Mouse (Mus musculus): ENCODE measurements around the gene Pak7.

Gene Pak7

DNA sequence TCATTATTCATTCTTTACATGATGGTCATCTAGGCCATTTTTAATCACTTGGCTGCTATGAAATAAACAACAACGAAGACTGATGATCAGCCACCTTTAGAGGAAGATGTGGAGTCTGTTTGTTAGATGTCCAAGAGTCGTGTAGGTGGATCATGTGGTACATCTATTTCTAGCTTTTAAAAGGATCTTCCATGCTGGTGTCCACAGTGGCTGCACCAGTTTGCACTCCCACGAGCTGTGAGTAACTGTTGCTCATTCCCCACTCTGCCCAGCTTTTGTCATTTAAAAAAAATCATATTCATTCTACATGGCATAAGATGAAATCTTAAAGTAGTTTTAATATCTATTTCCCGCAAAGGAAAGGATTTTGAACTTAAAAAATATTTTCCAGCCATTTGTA, 183.7 kb downstream of the Pak7 start:
- no peak for DNase-seq (ENCODE audit: extremely low read depth, insufficient read length, low spot score)

DNA sequence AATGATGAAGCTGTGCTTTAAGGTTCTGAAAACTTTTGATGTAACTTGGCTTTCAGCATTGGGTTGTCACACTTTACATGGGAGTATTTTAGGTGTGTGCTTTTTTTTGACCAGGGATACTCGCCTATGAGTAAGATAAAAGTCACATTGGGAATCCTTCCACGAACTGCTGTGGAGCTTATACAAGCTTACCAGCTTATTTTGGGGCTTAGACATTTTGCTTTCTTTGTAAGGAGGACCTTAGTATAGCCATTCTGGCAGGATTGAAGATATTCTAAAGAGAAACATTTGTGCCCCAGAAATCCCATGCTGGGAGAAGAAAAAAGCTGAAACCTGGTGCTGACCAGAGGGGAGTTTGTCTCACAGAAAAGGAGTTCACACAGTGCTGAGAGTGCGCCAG, 212.7 kb downstream of the Pak7 start:
- DNase-seq (ENCODE audit: extremely low read depth, insufficient read length, low spot score), result no peak

DNA sequence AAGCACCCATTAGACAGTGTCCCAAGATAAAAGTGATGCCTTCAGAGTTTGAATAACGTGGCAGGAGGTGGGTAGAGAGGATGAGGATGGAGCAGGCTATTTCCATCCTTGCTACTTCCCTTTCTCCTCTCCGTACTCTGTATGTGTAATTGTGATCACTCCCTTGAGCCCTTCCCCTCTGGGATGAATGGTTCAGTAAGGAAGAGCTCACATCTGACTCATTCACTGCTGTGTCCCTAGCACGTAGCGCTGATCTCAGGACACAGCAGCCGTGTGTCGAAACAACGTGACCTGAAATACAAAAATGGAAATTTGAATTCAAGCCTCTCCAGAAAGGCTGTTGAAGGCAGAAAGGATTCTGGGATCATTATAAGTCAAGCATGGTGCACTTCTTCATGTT, 237.0 kb downstream of the Pak7 start:
- DNase-seq (ENCODE audit: extremely low read depth, insufficient read length, low spot score), result no peak

DNA sequence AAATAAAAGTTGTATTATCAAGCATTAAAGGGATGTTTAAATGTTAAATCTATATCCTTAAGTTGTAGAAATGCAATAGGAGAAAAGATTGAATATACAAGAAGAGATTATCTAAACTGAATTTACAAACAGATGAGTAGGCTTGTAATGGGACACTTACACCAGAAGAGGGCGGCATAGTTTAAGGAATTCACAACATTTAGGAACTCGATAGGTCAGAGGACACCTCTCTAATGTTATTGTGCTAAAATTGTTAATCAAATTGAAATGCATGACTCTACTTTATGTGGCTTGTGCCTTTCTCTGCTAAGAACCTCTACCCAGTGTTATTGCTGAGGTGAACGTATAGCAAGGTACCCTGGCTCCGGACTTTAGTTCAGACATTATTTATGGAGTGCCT, 238.2 kb downstream of the Pak7 start:
- no peak for DNase-seq (ENCODE audit: extremely low read depth, insufficient read length, low spot score)

DNA sequence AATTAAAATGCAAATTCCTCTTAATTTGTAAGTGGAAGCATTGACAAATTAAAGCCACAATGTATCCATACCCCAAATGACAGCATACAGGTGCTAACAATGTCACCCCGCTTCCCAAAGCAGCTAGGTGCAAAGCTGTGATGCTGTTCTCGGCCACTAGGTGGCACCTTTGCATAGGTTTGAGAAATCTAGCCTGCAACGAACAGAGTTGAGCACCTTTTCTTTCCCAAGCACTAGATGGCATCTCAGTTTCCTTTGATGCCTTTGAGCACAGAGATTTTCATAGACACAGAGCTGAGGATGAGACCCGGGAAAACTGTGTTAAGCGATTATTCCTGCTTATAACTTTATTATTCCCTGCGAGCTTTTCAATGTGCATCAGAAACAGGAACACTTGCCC, 238.8 kb downstream of the Pak7 start:
- DNase-seq (ENCODE audit: extremely low read depth, insufficient read length, low spot score), result peak; percentile 14

DNA sequence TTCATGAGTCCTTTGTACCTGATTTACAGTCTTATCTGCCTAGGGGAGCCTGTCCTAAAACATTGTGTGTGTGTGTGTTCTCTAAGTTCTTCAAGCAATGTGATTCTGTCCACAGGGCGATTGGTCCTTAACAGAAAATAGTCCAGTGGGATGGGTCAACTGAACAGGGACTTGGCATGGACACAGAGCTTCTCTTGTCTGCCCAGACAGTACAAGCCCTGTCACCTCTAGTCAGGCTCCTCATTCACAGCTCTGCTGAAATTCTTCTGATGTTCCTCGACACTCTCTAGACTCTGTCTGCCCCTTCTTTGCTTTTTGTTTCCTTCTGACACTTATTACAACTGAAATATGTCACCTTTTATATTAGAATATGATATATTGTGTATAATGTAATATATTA, 247.0 kb downstream of the Pak7 start:
- DNase-seq (ENCODE audit: extremely low read depth, insufficient read length, low spot score), result no peak

DNA sequence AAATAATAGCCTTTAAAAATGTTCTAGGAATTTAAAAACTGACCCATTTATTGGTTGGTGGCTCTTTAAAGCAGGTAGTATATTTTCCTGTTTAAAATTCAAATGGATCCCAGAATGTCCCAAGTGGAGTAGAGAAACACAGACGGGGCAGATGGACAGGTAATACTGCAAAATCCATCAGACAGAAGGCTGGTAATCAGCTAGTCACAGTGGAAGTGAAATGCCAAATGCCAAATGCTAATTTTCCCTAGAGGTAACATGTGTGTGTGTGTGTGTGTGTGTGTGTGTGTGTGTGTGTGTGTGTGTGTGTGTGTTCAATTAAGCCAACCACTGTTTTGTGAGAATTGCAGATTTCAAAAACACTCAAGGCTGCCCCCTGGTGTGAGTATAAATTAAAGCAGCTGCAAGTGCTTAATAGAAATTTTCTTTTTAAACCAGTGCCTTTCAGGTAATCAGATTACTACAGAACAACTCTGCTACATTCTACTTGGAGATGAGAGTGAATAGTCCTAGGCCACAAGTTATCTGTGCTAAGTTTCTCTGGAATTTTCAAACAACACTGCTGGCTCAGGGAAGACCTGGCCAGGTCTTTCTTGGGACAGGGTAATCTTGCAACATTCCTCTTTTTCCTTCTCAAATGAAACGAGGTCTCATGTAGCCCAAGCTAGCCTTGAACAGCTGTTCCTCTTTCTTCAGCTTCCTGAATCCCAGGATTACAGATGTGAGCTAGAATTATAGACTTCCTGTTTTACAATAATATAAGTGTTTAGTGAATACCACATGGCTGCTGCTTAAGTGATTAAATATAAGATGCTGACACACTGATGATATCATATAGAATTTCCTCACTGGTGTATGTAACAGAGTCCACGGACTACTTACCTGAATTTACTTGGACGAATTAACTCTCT, 248.4 kb downstream of the Pak7 start:
- no peak for DNase-seq (ENCODE audit: extremely low read depth, insufficient read length, low spot score)

DNA sequence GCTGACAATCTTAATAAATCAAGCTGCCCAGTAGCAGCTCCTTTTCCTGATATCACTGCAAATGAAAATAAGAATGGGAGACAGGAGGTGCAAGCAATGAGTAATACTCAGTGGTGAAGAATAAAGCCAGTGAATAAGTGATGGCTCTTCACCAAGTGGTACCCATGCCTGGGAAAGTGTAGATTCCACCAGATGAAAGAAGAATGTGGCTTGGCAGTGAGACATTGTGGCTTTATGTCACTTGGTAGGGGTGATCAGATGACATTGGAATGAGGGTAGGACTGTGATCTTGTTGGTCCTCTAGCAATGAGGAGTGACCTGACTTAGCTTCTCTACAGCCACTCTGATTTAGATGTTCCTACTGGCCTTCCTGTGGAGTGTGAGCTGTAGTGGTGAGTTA, 249.3 kb downstream of the Pak7 start:
- DNase-seq (ENCODE audit: extremely low read depth, insufficient read length, low spot score), result peak; percentile 7

DNA sequence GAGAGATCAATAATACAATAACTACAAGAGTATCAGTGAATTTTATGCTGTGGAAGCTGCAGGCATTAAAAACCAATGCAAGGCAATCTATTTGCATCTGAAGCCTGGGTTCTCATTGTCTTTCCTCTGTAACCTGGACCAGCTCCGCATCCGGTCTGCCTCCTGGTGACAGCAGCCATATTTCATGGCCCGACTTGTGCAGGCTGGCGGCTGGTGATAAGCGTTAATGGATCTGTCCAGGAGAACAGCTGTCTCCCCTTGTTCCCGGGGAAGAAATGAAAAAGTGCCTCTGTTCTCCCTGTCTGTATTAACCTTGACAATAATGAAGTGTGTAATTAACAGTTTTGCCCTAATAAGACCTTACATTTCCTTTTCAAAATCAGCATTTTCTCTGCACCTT, 265.9 kb downstream of the Pak7 start:
- no peak for DNase-seq (ENCODE audit: extremely low read depth, insufficient read length, low spot score)

DNA sequence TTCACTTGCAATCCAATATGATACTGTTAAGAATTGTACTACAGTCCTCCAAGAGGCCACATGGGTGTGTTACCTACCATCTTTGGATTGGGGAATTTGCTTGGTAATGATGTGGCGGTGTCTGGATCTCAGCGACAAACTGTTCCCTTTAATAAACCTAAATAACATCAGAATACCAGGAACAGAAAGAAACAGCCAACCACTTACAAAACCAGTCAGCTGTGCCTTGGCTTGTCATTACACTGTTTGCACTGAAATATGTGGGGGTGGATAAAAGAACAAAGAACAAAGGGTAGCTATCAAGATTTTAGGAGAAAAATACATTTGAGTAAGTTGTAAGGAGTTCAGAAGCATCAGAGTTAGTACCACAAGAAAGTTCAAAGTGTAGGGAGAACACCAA, 269.8 kb downstream of the Pak7 start:
- no peak for DNase-seq (ENCODE audit: extremely low read depth, insufficient read length, low spot score)

DNA sequence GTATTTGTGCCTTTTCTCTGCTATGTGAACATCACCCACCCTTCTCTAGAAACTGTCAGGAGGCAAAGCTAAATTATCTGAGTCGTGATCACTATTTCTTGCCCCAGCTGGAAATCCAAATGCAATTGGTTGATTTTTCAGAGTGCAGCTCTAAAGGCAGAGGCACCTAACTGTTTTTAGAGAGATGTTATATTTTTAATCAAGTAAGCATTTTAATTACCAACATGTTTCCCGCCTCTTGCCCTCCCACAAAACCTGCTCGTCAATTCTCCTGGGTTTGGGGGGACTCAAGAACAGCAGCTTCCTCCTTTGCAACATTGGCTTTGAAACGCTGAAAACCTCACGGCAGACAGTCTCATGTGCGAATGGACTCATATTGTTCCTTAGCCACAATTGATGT, 274.4 kb downstream of the Pak7 start:
- no peak for DNase-seq (ENCODE audit: extremely low read depth, insufficient read length, low spot score)

DNA sequence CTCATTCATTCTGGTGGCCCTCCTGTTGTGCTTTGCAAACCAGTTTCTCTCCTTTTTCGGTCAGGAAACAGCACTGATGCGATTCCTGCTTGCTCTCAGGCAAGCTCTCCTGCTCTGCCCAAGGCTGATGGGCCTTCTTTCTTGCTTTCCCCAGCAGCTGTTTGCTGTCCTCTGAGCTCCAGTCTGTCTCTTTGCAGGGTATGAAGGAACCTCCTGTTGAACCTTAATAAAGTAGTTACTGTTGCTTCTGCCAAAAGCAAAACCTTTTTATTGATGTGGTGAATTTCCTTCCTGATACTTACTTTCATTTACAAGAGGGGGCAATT, 278.8 kb downstream of the Pak7 start:
- no peak for DNase-seq (ENCODE audit: extremely low read depth, insufficient read length, low spot score)

DNA sequence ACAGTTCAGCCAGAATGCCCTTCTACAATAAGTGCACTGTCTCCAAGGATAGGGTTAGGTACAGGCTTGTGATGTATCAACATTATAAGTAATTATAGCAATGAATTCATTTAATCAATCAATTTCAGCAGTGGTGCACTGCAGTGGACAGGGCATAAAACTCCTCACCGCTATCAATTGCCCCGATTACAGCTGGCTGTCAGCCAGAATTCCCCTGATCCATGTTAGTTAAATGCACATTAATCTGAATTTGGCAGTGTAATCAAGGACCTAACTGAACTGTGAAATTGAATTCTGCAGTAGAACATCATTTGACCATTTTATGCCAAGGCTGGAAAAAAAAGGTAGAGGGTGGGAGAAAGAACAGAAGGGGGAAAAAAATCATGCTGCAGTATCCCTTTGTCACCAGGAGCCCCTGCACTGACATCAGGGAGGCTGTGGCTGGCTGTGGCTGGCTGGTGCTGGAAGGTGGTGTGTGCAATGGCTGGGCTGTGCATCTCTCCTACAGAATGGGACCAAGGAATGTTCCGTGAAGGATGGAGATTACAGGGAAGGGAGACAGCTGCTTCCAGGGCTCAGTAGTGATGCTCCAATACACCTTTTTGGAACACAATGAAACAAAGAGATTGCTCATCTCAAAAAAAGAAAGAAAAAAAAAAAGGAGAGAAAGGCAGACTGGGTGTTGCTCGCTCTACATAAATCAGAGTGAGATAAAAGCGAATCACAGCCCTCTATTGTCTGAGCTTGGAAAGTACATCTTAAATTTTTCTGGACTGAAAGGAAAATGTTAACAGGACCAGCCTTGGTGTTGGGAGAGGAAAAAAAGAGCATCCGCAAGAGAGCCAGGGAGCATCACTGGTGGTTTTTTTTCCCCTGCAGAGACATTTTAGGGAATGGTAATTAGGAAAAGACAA, 279.4 kb downstream of the Pak7 start:
- no peak for DNase-seq (ENCODE audit: extremely low read depth, insufficient read length, low spot score)

DNA sequence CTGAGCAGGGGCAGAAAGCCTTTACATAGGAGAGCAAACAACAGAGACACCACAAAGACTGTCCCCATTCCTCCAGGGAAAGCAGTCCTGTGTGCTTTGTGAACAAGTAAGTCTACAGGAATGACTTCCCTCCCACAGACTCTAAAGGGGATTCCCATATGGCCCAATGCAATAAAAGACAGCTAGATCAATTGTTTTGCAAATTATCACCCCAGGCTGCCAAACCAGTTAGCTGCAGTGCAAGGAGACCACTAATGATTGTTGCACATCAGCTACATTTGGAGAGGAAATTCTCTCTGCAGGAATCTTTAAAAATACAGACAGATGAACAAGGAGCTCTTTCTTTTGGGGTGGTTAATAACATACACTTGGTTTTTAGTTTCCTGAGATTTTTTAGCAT, 280.2 kb downstream of the Pak7 start:
- no peak for DNase-seq (ENCODE audit: extremely low read depth, insufficient read length, low spot score)

DNA sequence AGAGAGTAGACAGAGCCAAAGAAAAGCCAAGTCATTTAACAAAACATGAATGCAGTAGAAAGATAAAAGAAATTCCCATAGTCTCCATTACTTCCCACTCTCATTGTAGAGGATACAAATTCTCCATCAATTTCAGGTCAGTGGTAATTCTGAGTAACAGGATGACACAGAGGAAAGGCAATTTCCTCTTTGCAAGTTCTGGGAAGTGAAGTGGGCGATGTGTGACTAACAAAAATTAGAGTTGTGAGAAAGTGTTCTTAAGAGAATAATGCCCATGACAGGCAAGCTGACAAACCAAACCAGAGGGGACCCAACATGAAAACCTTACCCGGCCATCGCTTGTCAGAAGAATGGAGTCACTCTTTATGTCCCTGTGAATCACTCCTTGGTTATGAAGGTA, 290.6 kb downstream of the Pak7 start:
- DNase-seq (ENCODE audit: extremely low read depth, insufficient read length, low spot score), result no peak

DNA sequence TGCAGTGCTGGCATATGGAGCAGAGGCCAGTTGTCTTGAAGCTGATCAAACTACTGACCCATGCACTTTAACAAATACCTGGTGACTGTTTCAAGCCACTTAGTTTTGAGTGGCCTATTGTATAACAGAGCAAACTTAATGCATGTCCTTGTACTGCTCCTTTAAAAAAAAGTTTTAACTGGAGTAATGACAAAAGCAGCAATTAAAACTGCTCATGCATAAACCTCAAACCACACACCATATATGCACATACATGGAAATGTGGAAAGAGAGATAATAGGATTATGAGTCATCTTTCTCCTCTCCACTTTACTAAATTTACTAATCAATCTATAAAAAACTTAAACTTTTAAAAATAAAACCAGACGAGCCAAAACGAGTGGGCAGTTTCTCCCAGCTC, 291.8 kb downstream of the Pak7 start:
- DNase-seq (ENCODE audit: extremely low read depth, insufficient read length, low spot score), result no peak

DNA sequence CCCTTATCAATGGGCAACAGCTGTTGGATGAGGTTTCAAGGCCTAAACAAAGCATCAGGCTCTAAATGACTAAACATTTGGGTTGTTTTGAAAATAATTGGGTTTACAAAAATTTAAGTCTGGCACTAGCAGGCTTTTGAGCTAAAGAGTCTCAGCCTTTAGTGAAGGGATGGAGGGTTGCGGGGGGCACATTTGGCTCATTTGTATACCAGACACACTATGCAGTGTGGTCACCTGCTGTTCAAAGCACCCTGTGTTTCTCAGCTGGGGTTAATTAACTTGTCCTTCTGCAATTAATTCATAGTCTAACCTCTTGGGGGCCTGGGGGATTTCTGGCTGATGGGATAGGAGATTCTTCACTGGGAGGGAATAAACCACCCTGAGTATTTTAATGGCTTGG, 323.4 kb downstream of the Pak7 start:
- DNase-seq (ENCODE audit: extremely low read depth, insufficient read length, low spot score), result no peak

DNA sequence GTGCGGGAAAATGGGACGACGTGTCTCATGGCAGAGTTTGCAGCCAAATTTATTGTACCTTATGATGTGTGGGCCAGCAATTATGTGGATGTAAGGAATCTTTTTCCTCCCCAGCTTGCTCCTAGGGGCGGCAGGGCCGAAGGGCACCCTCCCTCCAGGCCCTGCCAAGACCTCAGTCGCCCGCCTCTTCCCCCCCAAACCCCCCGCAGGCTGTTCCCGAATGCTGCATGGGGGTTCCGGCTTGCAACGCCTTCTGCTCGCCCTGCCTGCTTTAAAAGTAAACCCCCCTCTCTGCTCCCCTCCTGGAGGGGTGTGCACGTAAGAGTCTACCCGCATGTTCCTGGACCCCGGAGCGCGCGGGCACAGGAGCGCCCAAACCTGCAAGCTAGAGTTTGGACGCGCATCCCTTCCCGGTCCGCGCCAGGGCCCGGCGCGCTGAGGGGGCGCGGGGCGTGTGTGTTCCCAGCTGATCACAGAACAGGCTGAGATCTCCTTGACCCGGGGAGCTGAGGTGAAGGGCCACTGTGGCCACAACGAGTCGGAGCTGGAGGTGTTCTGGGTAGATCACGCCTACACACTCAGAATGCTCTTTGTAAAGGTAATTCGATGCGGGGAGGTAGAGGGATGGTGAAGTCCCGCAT, 328.6 kb downstream of the Pak7 start:
- DNase-seq (ENCODE audit: extremely low read depth, insufficient read length, low spot score), result peak; percentile 9

DNA sequence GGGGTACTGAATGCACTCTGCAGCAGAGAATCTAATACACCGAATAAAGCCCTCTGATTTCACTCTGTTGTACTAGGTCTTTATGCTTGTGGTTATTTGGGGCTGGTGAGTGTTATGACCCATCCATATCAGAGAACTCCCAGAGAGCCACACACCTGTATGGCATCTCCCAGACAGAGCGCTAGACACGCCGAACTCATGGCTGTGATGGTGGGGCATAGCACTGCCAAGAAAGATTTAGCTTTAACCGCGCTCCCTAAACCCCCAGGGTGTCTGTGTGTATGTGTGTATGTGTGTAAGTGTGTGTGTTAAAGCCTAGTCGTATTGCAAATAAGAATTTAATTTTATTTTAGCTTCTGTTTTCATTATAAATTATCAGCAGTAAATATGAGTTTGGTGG, 329.4 kb downstream of the Pak7 start:
- no peak for DNase-seq (ENCODE audit: extremely low read depth, insufficient read length, low spot score)

DNA sequence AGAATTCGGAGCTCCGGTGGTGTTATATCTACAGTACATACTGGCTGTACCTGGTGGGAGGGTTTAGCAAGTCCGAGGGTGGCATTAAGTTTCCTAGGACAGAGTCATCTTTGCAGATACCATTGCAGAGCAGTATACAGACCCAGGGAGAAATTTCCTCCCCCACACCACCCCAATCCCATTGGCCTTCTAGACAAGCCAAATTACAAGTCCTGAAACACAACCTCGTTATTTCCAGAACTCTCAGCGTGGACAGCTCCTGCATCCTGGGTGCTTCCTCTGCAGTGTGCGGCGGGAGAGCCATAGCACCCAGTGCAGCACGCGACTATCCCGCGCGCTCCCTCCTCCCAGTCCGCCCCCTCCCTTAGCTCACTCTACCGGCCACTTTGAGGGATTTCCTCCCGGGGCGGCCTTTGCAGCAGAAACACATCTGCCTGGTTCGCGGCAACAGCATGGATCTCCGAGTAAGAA, 329.9 kb downstream of the Pak7 start:
- no peak for DNase-seq (ENCODE audit: extremely low read depth, insufficient read length, low spot score)

DNA sequence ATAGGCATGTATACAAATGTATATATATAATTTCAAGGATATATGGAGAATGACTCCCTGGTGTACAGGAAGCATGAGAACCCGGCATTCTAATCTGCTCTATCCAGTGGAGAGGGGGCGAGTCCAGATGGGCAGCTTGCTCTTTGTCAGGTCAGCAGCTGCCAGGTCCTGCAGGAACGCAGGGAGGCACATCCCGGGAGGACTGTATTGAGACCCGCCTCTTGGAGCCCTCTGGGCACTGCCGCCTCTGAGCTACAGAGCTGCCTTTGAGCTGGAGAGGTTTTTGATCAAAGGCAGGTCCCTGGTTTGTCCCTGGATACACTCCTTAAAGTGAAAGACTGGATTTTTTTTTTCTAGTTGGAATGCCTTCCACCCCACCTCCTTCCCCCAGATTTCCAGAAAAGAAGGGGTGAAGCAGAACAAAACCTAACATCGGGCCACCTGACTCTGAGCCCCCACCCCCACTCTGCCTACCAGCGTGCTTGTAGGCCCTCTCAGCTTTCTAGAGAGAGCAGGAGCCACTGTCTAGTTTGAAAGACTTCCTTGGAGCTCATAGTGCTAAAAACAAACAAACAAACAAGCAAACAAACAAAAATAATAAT, 336.0 kb downstream of the Pak7 start, which contains the start of gene Lamp5:
Gene Lamp5 (plus strand): TSS at position 552 of the 602 bp plus-strand sequence.
- no peak for DNase-seq (ENCODE audit: extremely low read depth, insufficient read length, low spot score)

Data from 3134 (cell line).